Mouse (Mus musculus): ENCODE measurements at regions not wholly inside any gene's neighbourhood (a gene's known extent, or its start where the extent isn't known, plus 50 kb on each side); places are given as distances from the start of the nearest gene placed in this dataset.

DNA sequence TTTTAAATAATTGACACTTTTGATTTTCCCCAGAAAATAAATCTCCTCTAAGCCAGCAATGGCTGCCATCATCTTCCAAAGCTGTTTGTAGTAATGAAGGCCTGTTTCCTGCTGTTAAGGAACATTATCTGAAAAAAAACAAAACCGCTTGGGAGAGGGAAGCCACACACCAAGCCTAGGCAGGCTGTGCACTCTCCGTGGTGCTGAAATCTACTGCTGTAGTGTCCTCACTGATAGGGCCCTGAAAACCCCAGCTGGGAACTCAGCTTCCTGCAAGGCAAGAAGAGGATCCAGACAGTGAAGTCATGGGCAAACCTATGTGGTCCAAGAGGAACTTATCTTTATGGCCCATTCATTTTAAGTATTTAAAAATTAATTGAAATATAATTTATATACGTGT lies 590.2 kb upstream of the Tmem132c start:
- H3K4me3 ChIP-seq (ENCODE audit: control insufficient read depth in 1 of 2, insufficient read depth in 1 of 2, low read depth in 2 of 2, low read length in 2 of 2): no peak overlapping the region
- TF ChIP-seq USF2 (IDR thresholded peaks at IDR 0.05; ENCODE audit: borderline replicate concordance in 1 of 2, insufficient read depth in 1 of 2, low read depth in 1 of 2, low read length in 2 of 2): no peak

DNA sequence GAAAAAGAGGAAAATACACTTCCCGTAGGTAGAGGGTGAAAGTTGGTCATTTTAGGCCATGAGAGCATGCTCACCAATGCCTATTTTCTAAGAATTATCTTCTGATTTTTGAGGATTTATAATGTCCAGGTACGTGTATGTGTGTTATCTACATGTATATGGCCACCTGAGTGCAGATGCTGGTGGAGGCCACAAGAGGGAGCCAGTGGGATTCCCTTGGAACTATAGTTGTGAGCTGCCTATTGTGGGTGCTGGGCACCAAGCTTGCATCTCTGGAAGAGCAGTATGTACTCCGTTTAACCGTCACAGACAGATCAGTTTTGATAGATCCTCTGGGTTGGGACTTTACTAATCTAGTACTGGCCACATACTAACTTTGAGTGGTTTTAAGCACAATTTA lies 579.0 kb upstream of the Tmem132c start:
- Histone ChIP-seq H3K27me3 (ENCODE audit: control insufficient read depth in 1 of 2, insufficient read depth in 2 of 2, low read length in 2 of 2) (no peaks in the 10 kb centered on the region), H3K4me3 (ENCODE audit: control insufficient read depth in 1 of 2, insufficient read depth in 1 of 2, low read depth in 2 of 2, low read length in 2 of 2) (no peak overlapping the region), H3K79me2 (ENCODE audit: control insufficient read depth, insufficient read depth, low read length, poor library complexity) (no peaks in the 10 kb centered on the region), H3K27ac (ENCODE audit: control insufficient read depth, low read depth, low read length) (no peak overlapping the region), H3K36me3 (ENCODE audit: control insufficient read depth in 1 of 2, insufficient read depth in 2 of 2, low read length in 2 of 2) (no peaks in the 10 kb centered on the region), H3K4me1 (ENCODE audit: control insufficient read depth in 1 of 2, insufficient read depth in 2 of 2, low read length in 2 of 2) (no peaks in the 10 kb centered on the region), H3K9ac (ENCODE audit: control insufficient read depth, low read depth, low read length, poor library complexity, severe bottlenecking) (no peak overlapping the region), H3K9me3 (replicated peaks; ENCODE audit: insufficient read depth, low read length) (no peaks in the 10 kb centered on the region)
- peak; percentile 9 to 19 (median 16); a peak in 2 of 6 replicates for TF ChIP-seq CTCF (IDR thresholded peaks at IDR 0.05 in 2 of 3, conservative IDR thresholded peaks at IDR 0.05 in 1 of 3; ENCODE audit: control insufficient read depth in 1 of 3, insufficient read depth in 1 of 3, low read depth in 2 of 3, low read length in 3 of 3, poor library complexity in 1 of 3, severe bottlenecking in 1 of 3)
- TF ChIP-seq POLR2AphosphoS5 (IDR thresholded peaks at IDR 0.05; ENCODE audit: borderline replicate concordance, low read depth, low read length): no peak
- peak; percentile 9 for DNase-seq (ENCODE audit: low read depth, low spot score)

More for the DNA sequence above, 590.2 kb upstream of the Tmem132c start:
- H3K27ac ChIP-seq (ENCODE audit: control insufficient read depth, low read depth, low read length): no peak overlapping the region
- H3K4me1 ChIP-seq (ENCODE audit: control insufficient read depth in 1 of 2, insufficient read depth in 2 of 2, low read length in 2 of 2): no peaks in the 10 kb centered on the region
- H3K79me2 ChIP-seq (ENCODE audit: control insufficient read depth, insufficient read depth, low read length, poor library complexity): no peaks in the 10 kb centered on the region
- no peaks in the 10 kb centered on the region for H3K27me3 ChIP-seq (ENCODE audit: control insufficient read depth in 1 of 2, insufficient read depth in 2 of 2, low read length in 2 of 2)
- no peak overlapping the region for H3K9ac ChIP-seq (ENCODE audit: control insufficient read depth, low read depth, low read length, poor library complexity, severe bottlenecking)
- DNase-seq (ENCODE audit: low read depth, low spot score): peak; percentile 44
- H3K36me3 ChIP-seq (ENCODE audit: control insufficient read depth in 1 of 2, insufficient read depth in 2 of 2, low read length in 2 of 2): no peaks in the 10 kb centered on the region
- no peaks in the 10 kb centered on the region for H3K9me3 ChIP-seq (replicated peaks; ENCODE audit: insufficient read depth, low read length)

DNA sequence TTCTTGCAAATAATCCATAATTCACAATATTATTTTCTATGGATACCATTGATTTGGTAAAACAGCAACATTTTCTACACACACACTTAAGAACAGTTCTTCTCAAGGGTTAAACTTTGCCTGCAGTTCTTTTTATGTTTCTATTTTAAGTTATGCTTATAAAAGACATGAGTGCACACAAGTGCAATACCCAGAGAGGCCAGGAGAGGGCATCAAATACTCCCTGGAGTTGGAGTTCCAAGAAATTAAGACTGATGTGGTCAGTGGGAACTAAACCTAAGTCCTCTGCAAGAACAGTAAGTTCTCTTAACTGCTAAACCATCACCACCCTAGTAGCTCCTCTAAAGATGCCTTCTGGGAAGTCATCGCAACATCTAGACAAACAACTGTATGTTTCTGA lies 570.5 kb upstream of the Tmem132c start:
- H3K79me2 ChIP-seq (ENCODE audit: control insufficient read depth, insufficient read depth, low read length, poor library complexity): no peaks in the 10 kb centered on the region
- no peak overlapping the region for H3K4me3 ChIP-seq (ENCODE audit: control insufficient read depth in 1 of 2, insufficient read depth in 1 of 2, low read depth in 2 of 2, low read length in 2 of 2)
- H3K27ac ChIP-seq (ENCODE audit: control insufficient read depth, low read depth, low read length): no peak overlapping the region
- no peaks in the 10 kb centered on the region for H3K4me1 ChIP-seq (ENCODE audit: control insufficient read depth in 1 of 2, insufficient read depth in 2 of 2, low read length in 2 of 2)
- H3K27me3 ChIP-seq (ENCODE audit: control insufficient read depth in 1 of 2, insufficient read depth in 2 of 2, low read length in 2 of 2): no peaks in the 10 kb centered on the region
- no peaks in the 10 kb centered on the region for H3K36me3 ChIP-seq (ENCODE audit: control insufficient read depth in 1 of 2, insufficient read depth in 2 of 2, low read length in 2 of 2)
- H3K9ac ChIP-seq (ENCODE audit: control insufficient read depth, low read depth, low read length, poor library complexity, severe bottlenecking): no peak overlapping the region
- no peak for TF ChIP-seq TCF12 (IDR thresholded peaks at IDR 0.05; ENCODE audit: low read depth, low read length)
- no peak for TF ChIP-seq MAZ (IDR thresholded peaks at IDR 0.05; ENCODE audit: low read depth, low read length)
- peak in 1 of 3 experiments; percentile 22; a peak in 2 of 6 replicates for TF ChIP-seq CTCF (IDR thresholded peaks at IDR 0.05 in 2 of 3, conservative IDR thresholded peaks at IDR 0.05 in 1 of 3; ENCODE audit: control insufficient read depth in 1 of 3, insufficient read depth in 1 of 3, low read depth in 2 of 3, low read length in 3 of 3, poor library complexity in 1 of 3, severe bottlenecking in 1 of 3)
- no peak for TF ChIP-seq ZC3H11A (IDR thresholded peaks at IDR 0.05; ENCODE audit: low read depth, low read length)
- TF ChIP-seq RCOR1 (IDR thresholded peaks at IDR 0.05; ENCODE audit: low read depth, low read length): no peak
- no peak for TF ChIP-seq ETS1 (IDR thresholded peaks at IDR 0.05; ENCODE audit: low read depth, low read length)
- no peak for TF ChIP-seq NELFE (IDR thresholded peaks at IDR 0.05; ENCODE audit: low read depth, low read length)
- DNase-seq (ENCODE audit: low read depth, low spot score): peak; percentile 14
- no peaks in the 10 kb centered on the region for H3K9me3 ChIP-seq (replicated peaks; ENCODE audit: insufficient read depth, low read length)
